Mouse (Mus musculus) embryo, embryonic 10.5 days (tissue): Measurements from ENCODE around the gene Fkbp15.

Experiments used
- DNase-seq: peaks from one replicate; pipeline ENCODE4 v3.0.0-alpha.2; 2015; ENCODE audit warnings: low spot score

Fkbp15 gene

DNA sequence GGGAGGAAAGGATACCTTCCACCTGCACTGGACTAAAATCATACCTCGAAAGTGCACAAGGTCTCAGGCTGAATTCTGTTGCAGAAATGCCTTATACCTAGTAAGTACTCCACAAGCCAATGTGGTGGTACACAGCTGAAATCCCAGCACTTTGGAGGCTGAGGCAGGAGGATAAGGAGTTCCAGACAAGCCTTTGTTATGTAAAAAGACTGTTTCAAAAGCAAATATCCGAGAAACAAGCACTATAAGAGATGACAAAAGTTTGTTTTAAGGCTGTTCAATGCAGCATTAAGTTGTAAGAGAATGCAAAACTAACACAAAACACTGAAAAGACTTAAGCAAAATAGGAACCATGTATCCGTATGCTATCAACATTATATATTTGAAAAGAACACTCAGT, 45.8 kb downstream of the Fkbp15 start:
- no peak for DNase-seq

DNA sequence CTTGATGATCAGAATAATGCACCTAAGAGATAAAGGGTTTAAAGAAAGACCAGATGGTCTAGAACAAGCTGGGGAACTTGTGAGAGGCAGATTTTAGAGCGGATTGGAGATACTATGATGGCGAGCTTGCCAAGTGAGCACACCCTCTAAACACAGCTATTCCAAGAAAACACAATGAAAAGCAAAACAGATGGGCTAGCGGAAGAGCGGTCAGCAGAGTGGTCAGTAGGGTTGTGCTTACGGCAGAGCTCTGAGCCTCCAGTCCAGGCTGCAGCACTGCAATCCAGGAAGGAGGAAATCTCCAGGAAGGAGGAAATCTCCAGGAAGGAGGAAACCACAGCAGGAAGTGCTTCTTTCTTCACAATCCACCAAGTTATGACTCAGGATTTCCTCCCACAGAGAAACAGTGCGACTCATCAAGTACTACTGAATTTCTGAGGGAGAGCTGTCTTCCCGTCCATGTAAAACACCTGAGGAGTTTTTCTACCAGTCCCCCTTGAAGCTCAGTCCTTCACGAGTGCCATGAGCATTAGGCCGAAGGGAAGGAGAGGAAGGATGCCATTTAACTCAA, 46.6 kb downstream of the Fkbp15 start:
- DNase-seq = no peak

DNA sequence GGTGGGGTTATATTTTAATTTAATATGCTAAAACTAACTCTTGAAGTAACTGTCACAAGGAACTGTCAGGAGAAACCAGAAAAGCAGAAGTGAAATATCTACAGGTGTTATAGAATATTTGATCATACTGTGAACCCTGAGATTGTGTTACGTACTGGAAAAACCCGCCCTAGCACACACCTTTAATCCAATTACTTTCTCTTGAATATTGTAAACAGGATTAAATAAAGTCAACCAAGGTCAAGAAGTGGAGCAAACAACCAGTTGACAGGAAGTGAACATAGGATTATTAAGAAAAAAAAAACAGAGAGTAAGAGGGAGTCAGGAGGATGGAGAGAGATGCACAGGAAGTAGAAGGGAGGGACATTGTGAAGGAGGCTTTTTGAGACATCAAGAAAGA, 47.5 kb downstream of the Fkbp15 start:
- DNase-seq = no peak

DNA sequence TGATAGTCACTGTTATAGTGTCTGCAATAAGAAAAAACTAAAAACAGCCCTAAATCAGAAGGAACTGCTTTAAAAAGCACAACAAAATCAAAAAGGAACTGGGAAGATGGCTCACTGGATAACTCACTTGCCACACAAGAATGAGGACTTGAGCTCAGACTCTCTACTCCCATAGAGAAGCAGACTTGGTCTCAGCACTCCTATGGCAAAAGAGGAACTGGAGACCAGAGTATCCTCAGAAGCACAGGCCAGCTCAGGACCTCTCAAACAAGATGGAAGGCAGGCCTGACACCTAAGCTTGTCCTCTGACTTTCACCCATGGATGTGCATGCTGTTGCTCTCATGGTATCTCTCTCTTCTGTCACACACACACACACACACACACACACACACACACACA, 51.9 kb downstream of the Fkbp15 start:
- no peak for DNase-seq

DNA sequence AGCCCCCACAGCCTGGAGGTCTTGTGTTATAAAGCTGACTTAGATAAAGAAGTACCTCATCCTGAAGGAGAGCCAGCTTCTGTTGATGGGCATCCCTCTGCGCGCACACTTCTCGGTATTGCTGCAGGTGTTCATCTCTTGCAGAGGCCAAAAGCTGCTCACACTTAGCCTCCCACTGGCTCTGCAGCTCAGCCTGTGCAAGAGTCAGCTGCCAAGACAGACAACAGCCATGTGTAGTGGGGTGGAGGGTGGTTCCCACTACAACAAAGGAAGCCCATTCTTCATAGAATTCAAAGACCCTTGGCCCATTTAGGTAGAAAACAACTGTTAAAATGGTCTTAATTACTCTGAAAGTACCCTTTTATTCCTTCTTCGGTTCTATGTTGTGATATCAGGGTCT, 53.5 kb downstream of the Fkbp15 start:
- no peak for DNase-seq

DNA sequence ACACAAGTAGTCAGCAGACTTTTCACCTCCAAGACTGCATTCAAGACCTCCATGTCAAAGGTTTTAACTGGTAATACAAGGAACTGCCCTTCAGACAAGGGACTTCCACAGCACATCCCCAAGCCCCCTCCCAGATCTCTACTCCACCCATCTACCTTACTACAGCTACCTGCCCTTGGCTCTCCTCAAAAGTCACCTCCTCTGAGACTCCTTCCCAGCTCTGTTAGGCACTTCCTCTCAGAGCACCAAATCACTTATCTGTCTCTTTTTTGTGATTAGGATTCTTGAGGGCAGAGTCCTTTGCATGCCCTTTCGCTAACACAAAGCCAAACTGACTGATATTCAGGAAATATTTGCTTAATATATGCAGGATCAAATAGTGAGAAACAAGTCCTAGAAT, 54.0 kb downstream of the Fkbp15 start:
- no peak for DNase-seq

DNA sequence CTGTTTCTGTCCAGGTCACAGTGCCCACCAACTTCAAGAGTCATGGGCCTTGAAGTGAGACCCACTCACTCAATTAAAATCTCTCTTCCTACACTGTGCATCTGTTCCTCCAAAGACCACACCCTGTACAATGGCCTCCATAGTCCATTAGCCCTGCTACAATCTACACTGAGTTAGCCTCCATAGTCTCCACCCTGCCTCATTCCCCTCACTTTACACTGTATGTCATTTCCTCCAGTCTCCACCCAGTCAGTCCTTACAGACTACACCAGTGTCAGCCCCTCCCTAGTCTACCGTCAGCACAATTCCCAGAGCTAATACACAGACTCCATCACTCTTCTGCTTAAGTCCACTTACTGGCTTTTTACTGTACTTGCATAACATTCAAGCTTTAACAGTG, 57.1 kb downstream of the Fkbp15 start:
- no peak for DNase-seq

DNA sequence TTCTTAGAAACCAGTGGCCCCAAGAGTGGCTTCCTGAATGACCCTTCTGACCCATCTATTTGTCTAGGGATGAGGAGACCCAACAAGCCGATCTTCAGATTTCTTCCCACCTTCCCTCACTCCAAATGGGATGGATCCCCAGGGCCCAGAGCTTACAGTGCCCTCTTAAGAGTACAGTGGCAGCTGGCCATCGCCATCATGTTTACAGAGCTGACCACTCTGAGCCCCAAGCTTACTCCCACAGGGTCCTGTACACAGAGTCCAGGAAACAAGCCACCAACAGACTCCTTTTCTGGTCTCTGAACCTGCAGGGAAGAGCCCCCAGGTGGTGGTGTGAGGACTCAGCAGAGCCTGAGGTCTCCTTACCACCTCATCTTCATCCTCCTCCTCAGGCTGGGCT, 57.6 kb downstream of the Fkbp15 start:
- DNase-seq = no peak

DNA sequence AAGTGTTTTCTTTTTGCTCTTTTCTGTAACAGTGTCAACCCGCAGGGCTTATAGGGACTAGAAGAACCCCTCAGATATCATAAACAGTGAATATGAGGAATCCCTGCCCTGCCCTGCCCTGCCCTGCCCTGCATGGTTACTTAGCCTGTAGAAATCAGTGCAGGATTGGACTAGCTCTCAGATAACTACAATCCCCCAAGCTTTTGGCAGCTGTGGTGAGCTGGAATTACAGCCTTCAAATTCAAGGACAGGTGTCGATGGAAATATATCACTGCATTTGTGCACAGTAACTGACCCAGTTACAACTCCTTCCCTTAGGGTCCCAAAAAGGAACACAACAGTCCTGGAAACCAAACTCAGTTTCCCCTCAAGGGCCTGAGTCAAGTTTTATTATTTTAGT, 60.3 kb downstream of the Fkbp15 start:
- no peak for DNase-seq

DNA sequence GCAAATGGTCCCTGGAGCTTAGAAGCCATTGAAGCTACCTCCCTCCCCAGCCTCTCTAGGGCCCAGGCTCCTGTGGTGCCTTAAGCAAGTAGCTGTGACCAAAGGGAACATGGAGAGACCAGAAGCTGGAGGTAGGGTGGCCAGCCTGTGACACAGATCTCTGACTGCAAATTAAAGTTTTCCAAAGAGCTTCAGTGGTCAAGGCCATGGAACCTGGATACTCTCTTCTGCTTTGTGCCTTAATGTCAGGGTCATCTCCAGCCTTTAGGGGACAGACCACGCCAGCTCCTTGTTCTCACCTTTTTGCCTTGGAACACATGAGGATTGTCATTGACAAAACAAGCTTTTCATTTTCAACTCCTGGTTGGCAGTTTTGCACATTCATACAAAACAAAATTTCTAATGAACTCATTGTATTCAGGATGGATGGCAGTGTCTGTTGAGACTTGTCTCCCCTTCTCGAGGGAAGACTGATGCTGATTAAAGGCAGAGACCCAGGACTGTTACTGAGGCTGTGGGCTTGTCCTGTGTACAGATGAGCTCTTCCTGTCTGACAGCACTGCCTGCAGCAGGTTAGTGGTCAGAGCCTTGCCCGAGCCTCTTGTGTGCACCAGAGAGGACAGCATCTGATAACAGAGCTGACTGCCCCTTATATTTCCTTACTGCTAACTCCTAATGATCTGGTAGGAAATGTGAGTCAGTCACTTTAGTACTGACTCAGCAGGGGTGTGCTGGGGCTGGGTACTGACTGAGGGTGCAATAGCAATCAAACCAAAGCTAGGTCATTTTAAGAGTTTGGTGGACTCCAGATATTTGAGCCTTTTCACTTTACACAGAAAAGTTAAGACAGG, 62.8 kb downstream of the Fkbp15 start:
- DNase-seq = no peak

DNA sequence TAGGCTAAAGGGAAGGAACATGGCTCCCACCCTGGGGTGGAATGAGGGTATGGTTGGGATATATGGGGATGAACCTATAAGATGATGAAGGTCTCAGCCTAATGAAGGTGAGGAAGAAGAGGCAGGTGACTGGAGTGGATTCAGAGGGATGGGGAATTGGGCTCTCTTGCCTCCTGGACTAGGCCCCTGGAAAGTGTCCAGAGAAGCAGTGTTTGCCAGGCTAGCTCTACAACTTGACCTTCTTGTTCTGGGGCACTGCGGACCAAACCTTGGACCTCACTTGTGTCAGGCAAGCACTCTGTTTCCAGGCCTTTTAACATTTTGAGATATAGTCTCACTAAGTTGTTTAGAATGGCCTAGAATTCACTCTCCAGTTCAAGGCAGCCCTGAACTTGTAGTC, 65.6 kb downstream of the Fkbp15 start:
- no peak for DNase-seq

DNA sequence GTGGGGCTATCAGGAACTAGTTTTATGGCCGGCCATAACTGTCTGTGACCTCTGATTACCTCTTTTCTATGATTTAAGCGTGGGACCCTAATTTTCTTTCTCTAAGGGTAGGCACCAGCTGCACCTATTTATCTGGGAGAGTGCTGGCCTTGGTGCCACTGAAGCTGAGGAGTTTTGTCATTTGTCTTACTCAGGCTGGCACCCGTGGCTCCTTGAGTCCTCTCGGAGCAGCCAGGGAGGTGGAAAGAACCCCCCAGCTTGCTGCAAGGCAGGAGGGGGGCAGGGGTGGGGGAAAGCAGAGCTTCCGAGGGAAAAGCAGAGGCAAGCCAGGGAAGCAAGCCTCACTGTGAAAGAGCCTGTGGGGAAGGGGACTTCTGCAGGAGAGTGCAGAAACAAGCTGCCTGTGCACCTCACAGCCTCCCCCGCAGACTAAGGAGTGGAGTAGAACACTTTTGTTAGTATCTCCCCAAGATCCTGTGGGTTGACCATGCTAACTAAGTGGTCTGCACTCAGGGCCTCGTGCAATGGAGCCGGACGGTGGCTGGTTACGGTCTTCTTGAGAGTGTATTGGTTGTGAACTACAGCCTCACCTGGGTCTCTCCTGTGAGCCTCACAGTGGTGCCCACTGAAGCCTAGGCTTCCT, 67.0 kb downstream of the Fkbp15 start:
- peak; percentile 47 for DNase-seq

DNA sequence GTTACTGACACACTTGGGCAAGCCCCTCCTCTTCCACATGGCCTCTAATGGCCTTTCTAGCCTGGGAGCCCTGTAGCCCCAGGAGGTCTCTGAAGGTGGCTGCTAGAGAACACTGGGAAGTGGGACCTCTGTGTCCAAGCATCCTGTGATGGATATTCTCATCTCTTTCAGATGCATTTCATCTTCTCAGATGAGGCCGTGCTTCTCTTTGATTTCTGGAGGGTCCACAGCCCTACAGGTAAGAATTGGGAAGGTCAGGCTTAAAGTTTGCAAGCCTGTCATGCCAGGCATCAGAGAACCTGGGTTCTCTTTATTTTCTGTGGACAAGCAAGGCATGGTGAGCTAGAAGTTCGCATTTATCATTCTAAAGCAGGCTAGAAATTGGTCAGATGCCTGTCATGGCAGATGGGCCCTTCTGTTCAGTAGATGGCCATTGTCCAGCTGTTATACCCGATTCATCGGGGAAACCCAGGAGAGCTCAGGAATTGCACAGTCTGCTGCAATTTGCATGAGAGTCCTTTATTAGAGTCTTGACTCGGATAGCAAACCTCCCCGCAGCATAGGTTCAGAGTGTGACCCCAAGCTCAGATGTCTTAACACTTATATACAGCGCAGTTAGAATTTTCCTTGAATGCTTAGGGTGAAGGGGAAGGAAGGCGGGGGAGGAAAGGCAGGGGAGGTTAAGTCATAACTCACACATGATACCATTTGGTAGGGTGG, 67.7 kb downstream of the Fkbp15 start:
- DNase-seq = peak; percentile 52

DNA sequence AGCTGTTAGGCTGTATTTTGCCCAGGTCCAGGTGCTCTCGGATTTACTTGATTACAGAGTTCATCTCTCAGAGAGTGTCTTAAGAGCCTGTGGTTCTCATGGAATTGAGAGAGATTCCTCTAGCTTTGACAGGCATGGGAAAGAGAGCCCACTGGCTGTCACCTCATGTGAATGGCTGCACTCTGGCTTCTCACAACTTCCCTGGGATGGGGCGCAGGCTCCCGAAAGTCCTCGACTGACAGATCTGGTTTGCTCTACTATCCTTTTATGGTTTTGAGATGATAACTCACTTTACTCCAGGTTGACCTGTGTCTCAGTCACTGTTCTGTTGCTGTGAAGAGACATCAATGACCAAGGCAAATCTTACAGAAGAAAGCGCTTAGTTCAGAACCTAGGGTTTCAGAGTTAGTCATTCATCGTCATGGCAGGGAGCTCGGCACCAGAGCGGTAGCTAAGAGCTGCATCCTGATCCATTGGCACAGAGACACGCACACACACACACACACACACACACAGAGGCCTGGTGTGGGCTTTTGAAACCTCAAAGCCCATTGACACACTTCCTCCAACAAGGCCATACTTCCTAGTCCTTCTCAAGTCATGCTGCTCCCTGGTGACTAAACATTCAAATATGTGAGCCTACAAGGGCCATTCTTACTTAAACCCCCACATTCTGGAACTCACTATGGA, 69.4 kb downstream of the Fkbp15 start:
- DNase-seq = no peak

DNA sequence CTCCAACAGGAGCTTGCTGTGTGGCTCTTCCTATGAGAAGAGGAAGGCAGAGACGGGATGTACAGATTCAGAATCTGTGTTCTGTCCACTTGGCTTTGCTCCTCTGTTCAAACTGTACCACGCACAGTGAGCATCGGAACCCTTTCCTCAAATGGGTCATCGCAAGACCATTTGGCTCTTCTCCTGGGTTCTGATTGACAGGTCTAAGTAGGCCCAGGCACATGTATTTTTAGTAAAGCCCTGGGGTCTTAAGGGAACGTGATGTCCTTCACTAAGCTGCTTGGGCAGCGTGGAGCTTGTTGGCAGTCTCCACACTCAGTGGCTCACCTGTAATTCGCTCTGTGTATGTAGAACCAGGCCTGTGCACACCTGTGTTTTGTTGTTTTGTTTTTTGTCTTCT, 71.1 kb downstream of the Fkbp15 start:
- no peak for DNase-seq

DNA sequence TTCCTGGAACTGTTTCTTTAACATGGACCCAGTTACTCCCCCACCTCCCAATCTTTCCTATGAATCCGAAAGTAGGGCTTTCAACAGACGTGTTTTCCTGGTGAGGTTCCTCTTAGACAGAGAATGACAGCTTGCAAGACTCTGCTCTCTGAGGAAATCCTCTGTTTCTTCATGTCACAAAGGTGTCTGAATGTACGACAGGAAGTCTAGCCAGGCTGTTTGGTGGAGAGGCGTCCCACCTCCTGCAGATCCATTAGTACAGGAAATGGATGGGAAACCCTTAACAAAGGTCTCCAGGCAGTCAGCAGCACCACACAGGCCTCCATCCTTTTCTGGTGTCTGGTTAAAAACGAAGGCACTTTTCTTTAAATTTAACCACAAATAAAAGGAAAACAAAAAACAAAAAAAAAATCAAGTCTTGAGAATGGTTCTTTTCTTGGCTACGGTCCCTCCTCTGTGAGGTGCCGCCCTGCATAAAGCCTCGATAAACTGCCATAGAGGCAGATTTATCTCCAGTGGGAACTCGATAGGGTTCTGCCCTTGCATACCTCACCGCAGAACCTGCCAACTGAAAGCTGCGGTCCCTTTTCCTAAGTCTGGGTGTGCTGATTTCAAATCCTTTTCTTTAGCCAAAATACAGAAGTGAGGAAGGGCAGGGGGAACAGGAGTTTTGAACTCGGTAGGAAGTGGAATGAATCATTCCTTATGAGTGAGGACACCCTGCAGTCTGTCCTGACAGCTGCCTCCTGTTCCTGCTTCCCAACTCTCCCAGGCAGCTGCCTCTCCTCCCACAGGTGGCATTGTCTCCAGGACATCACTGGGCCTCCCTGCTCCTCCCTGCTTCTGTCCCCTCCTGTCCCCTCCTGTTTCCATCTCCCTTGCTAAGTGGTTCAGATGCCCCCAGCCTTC, 73.1 kb downstream of the Fkbp15 start:
- peak; percentile 39 for DNase-seq

DNA sequence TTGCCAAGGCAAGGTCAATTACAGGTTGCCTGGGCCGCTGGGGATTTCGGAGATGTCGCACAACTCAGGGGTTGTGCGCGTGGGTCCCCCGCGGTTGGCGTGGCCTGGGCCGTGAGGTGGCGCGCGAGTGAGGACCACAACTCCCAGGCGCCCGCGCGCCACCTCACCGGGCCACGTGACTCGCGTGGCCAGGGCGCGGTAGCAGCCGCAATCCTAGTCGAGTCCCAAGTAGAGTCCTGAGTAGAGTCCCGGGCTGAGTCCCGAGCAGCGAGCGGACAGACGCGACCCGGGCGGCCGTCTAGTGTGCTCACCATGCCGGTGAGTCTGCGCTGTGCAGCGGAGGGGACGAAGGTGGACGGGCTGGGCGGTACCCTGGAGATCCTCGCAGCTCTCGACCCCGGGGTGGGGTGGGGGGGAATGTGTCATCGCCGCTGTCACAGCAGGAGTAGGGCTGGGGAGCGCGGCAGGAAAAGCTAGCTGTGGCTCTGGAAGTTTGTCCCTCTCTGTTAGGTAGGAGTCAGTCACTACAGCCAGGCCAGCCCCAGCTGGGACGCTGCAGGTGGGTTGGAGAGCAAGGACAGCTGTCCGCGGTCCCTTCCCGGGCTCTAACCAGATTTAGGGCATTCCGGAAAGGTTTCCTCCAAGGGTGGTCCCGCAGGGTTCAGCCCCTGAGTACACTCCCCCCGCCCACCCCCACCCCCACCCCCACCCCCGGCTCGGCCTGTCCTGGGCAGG, 73.9 kb downstream of the Fkbp15 start:
- DNase-seq = peak; percentile 88

DNA sequence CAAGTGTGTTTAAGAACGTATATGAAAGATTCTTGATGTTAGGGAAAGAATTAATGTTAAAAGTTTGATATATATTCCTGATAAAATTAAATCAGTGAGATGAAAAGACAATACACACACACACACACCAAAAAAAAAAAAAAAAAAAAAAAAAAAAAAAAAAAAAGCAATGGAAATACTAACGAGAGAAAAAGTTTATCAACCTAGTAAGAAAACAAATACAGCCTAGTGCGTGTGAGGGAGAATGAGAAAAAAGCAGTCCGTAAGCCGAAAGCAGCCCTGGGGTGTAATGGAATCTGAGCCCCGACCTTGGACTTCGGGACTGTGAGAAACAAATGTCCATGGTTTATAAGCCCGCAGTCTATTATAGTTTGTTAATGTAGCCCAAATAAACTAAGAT, 74.8 kb downstream of the Fkbp15 start:
- DNase-seq = no peak

DNA sequence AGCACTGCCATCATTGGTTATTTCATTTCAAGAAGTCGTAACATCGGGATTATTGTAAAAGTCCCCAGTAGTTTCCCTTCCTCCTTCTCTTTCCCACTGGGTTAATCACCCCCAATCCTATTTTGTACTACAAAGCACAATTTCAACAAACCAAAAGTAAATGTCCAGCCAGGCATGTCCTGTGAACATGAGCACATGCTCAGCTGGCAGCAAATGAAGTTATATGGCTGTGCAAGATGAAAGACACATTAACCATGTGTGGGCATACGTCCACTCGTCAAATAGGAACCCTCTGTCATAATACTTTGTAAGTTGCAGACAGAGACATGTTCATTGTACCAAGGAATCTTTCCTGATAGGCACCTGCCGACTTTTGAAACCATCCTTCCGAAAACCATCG, 77.4 kb downstream of the Fkbp15 start:
- DNase-seq = no peak

DNA sequence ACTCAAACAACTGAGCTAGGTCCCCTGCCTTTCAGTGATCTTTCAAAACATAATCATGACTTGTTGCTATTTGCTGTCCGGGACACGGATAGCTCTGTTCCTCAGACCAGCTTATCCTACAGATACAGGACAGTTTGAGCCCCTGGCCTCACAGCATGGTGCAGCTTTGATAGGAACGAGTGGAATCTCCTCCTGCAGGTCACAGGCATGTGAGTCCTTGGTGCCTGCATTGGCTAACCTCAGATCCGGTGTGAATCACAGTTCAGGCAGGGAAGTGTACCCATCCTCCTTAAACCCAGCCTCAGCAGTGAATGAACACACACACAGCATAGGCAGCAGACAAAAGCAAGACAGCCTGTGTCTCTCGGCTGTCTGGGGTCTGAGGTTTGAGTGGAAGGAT, 79.0 kb downstream of the Fkbp15 start:
- DNase-seq = no peak
